Mouse (Mus musculus) olfactory bulb, adult 2 months (tissue): ENCODE measurements at regions not wholly inside any gene's neighbourhood (a gene's known extent, or its start where the extent isn't known, plus 50 kb on each side); places are given as distances from the start of the nearest gene placed in this dataset.

Experiments
- CTCF ChIP-seq: fragments of 200-500 bp; IDR thresholded peaks from 2 replicates; pipeline ENCODE4 v1.5.1; 2012; ENCODE audit warnings: low read depth, mild to moderate bottlenecking, low read length, moderate library complexity; ENCODE audit not compliant: insufficient read depth
- POLR2A ChIP-seq: fragments of 200-500 bp; IDR thresholded peaks from 2 replicates; pipeline ENCODE4 v1.6.1; 2012; ENCODE audit warnings: mild to moderate bottlenecking, low read depth, low read length, moderate library complexity; ENCODE audit not compliant: insufficient read depth

- TF ChIP-seq CTCF (no peak), POLR2A (no peak)
These were observed 374.4 kb upstream of the Clnk start for GRCm38 (mm10) chr5:39251021-39251420.
